Mouse (Mus musculus) megakaryocyte, adult 5-6 weeks (primary cell): ENCODE results near the gene Trdn. TPM values are rescaled to one million over a fixed set of nuclear protein-coding genes. Genes with fewer than 3 reads are reported as not detected.

Experiments used
- ATAC-seq: 2 replicates; pipeline ENCODE4 v1.8.0; 2016; ENCODE audit warnings: mild to moderate bottlenecking, inconsistent platforms; ENCODE audit not compliant: poor library complexity, severe bottlenecking
- total RNA-seq, 2 experiments: library from RNA; stranded (forward) in 1 of 2; stranded (reverse) in 1 of 2; fragments of 153-499, 151-499 nt in 1 of 2; fragments of 221-1000, 200-1000 nt in 1 of 2; gene quantifications; 2 replicates each; pipeline versions ENCODE4 v1.2.3 to v1.2.4; 2015 to 2017

The Trdn gene
- total RNA-seq, 2 experiments from 2014 or later, result not detected

DNA sequence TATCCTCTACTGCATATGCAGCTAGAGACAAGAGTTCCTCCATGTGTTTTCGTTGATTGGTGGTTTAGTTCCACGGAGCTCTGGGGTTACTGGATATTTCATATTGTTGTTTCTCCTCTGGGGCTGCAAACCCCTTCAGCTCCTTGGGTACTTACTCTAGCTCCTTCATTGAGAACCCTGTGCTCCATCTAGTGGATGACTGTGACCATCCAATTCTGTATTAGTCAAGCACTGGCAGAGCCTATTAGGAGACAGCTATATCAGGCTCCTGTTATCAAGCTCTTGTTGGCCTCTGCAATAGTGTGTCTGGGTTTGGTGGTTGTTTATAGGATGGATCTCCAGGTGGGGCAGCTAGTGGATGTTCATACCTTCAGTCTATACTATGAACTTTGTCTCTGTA is 290.2 kb downstream of the Trdn start:
- no peak for ATAC-seq

DNA sequence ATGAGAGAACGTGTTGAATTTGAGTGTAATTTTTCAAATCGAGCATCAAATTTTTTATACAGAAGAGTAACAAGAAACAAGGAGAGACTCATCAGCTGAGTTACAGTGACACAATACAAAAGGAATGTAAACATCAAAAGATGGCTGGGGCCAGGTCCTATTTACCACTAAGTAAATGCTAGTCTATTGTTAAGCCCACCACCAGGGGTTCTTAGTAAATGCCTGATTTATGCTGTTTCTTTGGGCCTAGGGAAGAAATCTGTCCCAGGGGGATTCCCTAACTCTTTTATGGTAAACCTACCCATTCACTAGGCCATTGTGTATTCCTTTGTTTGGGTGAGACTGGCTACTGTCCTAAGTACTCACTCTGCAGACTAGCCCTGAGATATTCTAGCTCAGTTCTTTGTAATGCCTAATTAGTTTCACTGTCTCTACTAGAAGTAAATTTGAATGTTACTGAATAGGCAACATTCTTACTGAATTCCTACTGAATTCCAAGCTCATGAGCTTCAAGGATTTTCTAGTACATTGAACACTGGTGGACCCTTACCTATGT is 295.2 kb downstream of the Trdn start:
- ATAC-seq, result no peak

Other genes starting within 250 kb of the Trdn start
- gene Nkain2, start 190.1 kb upstream of the Trdn start, total RNA-seq (2015), result not detected in 2 replicates
- not detected in 2 replicates for gene Nkain2, start 190.1 kb upstream of the Trdn start, total RNA-seq (2017)